Mouse (Mus musculus): ENCODE data around the gene Zfp319.

Gene Zfp319

GRCm38 (mm10) chr8:95351461-95351860 is 19.7 kb upstream of the Zfp319 start:
- DNase-seq (ENCODE audit: low spot score in 2 of 2), result no peak

- DNase-seq (ENCODE audit: low spot score in 2 of 2), result no peak
These were observed 17.3 kb upstream of the Zfp319 start for GRCm38 (mm10) chr8:95348811-95349630.

GRCm38 (mm10) chr8:95348356-95348755 is 16.6 kb upstream of the Zfp319 start:
- DNase-seq (ENCODE audit: low spot score in 2 of 2), result no peak

- DNase-seq (ENCODE audit: low spot score in 2 of 2), result peak; percentile 46 to 76
These were observed 15.1 kb upstream of the Zfp319 start for GRCm38 (mm10) chr8:95346643-95347545.

GRCm38 (mm10) chr8:95344668-95345067 is 12.9 kb upstream of the Zfp319 start:
- no peak for DNase-seq (ENCODE audit: low spot score in 2 of 2)

GRCm38 (mm10) chr8:95341721-95342120 is 10.0 kb upstream of the Zfp319 start:
- no peak for DNase-seq (ENCODE audit: low spot score in 2 of 2)

GRCm38 (mm10) chr8:95336363-95336762 is 4.6 kb upstream of the Zfp319 start:
- DNase-seq (ENCODE audit: low spot score in 2 of 2), result no peak

GRCm38 (mm10) chr8:95335706-95336105 is 4.0 kb upstream of the Zfp319 start:
- no peak for DNase-seq (ENCODE audit: low spot score in 2 of 2)

GRCm38 (mm10) chr8:95332437-95333199 is 868 bp upstream of the Zfp319 start:
- DNase-seq (ENCODE audit: low spot score in 2 of 2), result no peak

- DNase-seq (ENCODE audit: low spot score in 2 of 2), result no peak
These were observed 512 bp downstream of the Zfp319 start for GRCm38 (mm10) chr8:95331156-95331719.

GRCm38 (mm10) chr8:95330367-95330766 is 1.4 kb downstream of the Zfp319 start:
- no peak for DNase-seq (ENCODE audit: low spot score in 2 of 2)

- DNase-seq (ENCODE audit: low spot score in 2 of 2), result no peak
These were observed 3.8 kb downstream of the Zfp319 start for GRCm38 (mm10) chr8:95327866-95328465.

- no peak for DNase-seq (ENCODE audit: low spot score in 2 of 2)
These were observed 4.9 kb downstream of the Zfp319 start for GRCm38 (mm10) chr8:95326822-95327221.

GRCm38 (mm10) chr8:95324646-95325045 is 7.1 kb downstream of the Zfp319 start:
- no peak for DNase-seq (ENCODE audit: low spot score in 2 of 2)

- DNase-seq (ENCODE audit: low spot score in 2 of 2), result no peak
These were observed 8.5 kb downstream of the Zfp319 start for GRCm38 (mm10) chr8:95323201-95323600.

GRCm38 (mm10) chr8:95320224-95321139 is 11.3 kb downstream of the Zfp319 start:
- peak; percentile 60 to 82 for DNase-seq (ENCODE audit: low spot score in 2 of 2)

GRCm38 (mm10) chr8:95315350-95315749 is 16.4 kb downstream of the Zfp319 start:
- no peak for DNase-seq (ENCODE audit: low spot score in 2 of 2)

GRCm38 (mm10) chr8:95314707-95315106 is 17.0 kb downstream of the Zfp319 start:
- DNase-seq (ENCODE audit: low spot score in 2 of 2), result no peak

GRCm38 (mm10) chr8:95313857-95314256 is 17.9 kb downstream of the Zfp319 start:
- no peak for DNase-seq (ENCODE audit: low spot score in 2 of 2)

GRCm38 (mm10) chr8:95312836-95313235 is 18.9 kb downstream of the Zfp319 start:
- peak in 1 of 2 experiments; percentile 27 for DNase-seq (ENCODE audit: low spot score in 2 of 2)
